In the genomic region with DNA sequence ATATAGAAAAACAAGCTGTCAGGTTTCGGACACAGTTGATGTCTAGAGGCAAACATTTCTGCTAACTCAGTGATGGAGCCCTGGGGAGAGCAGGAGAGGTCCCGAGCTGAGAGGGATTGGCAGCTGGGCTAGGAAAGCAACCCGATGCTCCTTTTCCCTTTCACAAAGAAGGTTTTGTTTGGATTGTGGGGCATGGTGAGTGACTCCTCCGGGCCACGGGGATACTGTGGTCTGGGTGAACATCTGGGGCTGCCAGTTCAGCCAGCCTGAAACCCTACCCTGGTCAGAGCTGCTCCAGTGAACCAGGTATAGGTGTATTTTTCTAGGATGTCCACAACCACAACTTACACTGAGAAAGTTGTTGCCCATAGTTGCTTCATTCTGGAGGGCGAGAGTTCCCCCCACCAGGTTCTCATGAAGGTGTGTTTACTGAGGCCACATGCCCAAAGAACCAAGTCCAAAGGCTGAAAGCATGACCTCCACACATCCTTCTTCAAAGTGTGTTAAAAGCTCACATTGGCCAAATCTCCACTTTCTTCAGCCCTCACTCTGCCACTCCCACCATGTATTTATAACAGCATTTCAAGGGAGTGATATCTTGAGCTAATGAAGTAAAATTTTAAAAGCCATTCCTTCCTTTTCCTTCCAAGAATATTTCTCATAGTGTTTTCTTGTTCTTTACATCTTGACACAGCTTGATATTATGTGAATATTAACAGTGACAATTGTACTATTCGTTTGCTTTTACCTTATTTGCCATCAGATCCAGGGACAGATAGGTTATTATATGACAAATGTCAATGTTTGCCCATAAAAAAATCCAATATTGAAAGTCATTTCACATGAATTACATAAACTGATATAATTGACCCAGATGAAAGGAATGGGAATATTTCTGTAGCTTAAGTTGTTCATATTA, we compare ENCODE assay signal across 19 mouse cellular contexts.
A peak's percentile ranks its signal among the peaks of the same experiment; 100 is the strongest.
DNase-seq lines count a peak whose midpoint lies in the region; ATAC-seq lines count a peak whose summit lies in the region.
"Had no signal": no experiment of that assay in that cellular context is flagged by ENCODE, and none has a peak within 500 bp of the region (broad histone marks: within the 10 kb centered on the region; RNA-seq: fewer than 3 reads in every experiment).

No protein-coding gene starts in this region.

- peaks cover 7% of the 10 kb centered on the region; the same call in 1 of the 2 replicates for H3K4me1 ChIP-seq in kidney, embryonic 15.5 days
- H3K4me1 ChIP-seq in embryonic facial prominence, embryonic 11.5 days (ENCODE audit: control insufficient read depth, insufficient read depth, low read length), result no peaks in the 10 kb centered on the region
- no peaks in the 10 kb centered on the region for H3K4me1 ChIP-seq in forebrain, embryonic 12.5 days
- H3K4me1 ChIP-seq: forebrain, embryonic 15.5 days; hindbrain, embryonic 13.5 days; neural tube, embryonic 15.5 days had no signal

- peak; percentile 77 for ATAC-seq in kidney, embryonic 15.5 days (replicated peaks; ENCODE audit: low FRiP score)
- no peak for ATAC-seq in embryonic facial prominence, embryonic 11.5 days (replicated peaks; ENCODE audit: insufficient number of reproducible peaks, low FRiP score, low TSS enrichment, low read depth)
- no peak for ATAC-seq in forebrain, embryonic 12.5 days (ENCODE audit: low FRiP score)
- ATAC-seq: forebrain, embryonic 15.5 days had no signal

- 31% methylated on average over 7 of the region's 7 CpGs for WGBS in kidney, embryonic 15.5 days
- WGBS in embryonic facial prominence, embryonic 11.5 days, result 27% methylated on average over 7 of the region's 7 CpGs
- 36% methylated on average over 7 of the region's 7 CpGs for WGBS in forebrain, embryonic 12.5 days

- no peak overlapping the region for H3K9ac ChIP-seq in kidney, embryonic 15.5 days
- no peak overlapping the region for H3K9ac ChIP-seq in embryonic facial prominence, embryonic 11.5 days (replicated peaks; ENCODE audit: low read length)
- no peak overlapping the region for H3K9ac ChIP-seq in forebrain, embryonic 12.5 days
- H3K9ac ChIP-seq: forebrain, embryonic 15.5 days; hindbrain, embryonic 13.5 days; neural tube, embryonic 15.5 days had no signal

- no peaks in the 10 kb centered on the region for H3K36me3 ChIP-seq in kidney, embryonic 15.5 days
- H3K36me3 ChIP-seq in embryonic facial prominence, embryonic 11.5 days (replicated peaks; ENCODE audit: control insufficient read depth, insufficient read depth, low read depth, low read length), result no peaks in the 10 kb centered on the region
- H3K36me3 ChIP-seq in forebrain, embryonic 12.5 days (replicated peaks), result no peaks in the 10 kb centered on the region
- H3K36me3 ChIP-seq: forebrain, embryonic 15.5 days; hindbrain, embryonic 13.5 days; neural tube, embryonic 15.5 days had no signal

- no peaks in the 10 kb centered on the region for H3K27me3 ChIP-seq in kidney, embryonic 15.5 days
- no peaks in the 10 kb centered on the region for H3K27me3 ChIP-seq in embryonic facial prominence, embryonic 11.5 days (ENCODE audit: control insufficient read depth, insufficient read depth, low read length)
- no peaks in the 10 kb centered on the region for H3K27me3 ChIP-seq in forebrain, embryonic 12.5 days
- H3K27me3 ChIP-seq: forebrain, embryonic 15.5 days; hindbrain, embryonic 13.5 days had no signal

- DNase-seq in kidney, adult 11 months, result no peak
- DNase-seq in embryo, embryonic 10 days (ENCODE audit: low spot score), result peak; percentile 55
- peak; percentile 59 for DNase-seq in embryonic facial prominence, embryonic 11.5 days (ENCODE audit: low spot score)
- peak; percentile 44 for DNase-seq in mesoderm, embryonic 11.5 days (ENCODE audit: low read depth, low spot score)
- no peak for DNase-seq in urinary bladder, postnatal 36 days (ENCODE audit: low spot score in 2 of 2)
- DNase-seq: adrenal gland, postnatal 14 days; cerebellum, adult 18-20 months; cerebellum, postnatal 36 days; heart, adult 2 months; kidney, adult 18-20 months; lung, adult 18-20 months; right cerebral cortex, postnatal 25 days; thymus, postnatal 4 days had no signal

- H3K4me2 ChIP-seq in kidney, embryonic 15.5 days, result no peak overlapping the region
- no peak overlapping the region for H3K4me2 ChIP-seq in embryonic facial prominence, embryonic 11.5 days (ENCODE audit: low read depth, low read length)
- no peak overlapping the region for H3K4me2 ChIP-seq in forebrain, embryonic 12.5 days
- H3K4me2 ChIP-seq: forebrain, embryonic 15.5 days; hindbrain, embryonic 13.5 days; midbrain, embryonic 11.5 days; neural tube, embryonic 15.5 days had no signal

- H3K27ac ChIP-seq in kidney, embryonic 15.5 days, result no peak overlapping the region
- no peak overlapping the region for H3K27ac ChIP-seq in embryonic facial prominence, embryonic 11.5 days (replicated peaks; ENCODE audit: low read depth, low read length)
- H3K27ac ChIP-seq in forebrain, embryonic 12.5 days, result no peak overlapping the region
- H3K27ac ChIP-seq: forebrain, embryonic 15.5 days; heart, adult 2 months; hindbrain, embryonic 13.5 days; neural tube, embryonic 15.5 days had no signal

- no peak overlapping the region for H3K4me3 ChIP-seq in kidney, embryonic 15.5 days (replicated peaks)
- H3K4me3 ChIP-seq in embryonic facial prominence, embryonic 11.5 days (ENCODE audit: low read depth, low read length), result no peak overlapping the region
- H3K4me3 ChIP-seq in forebrain, embryonic 12.5 days (replicated peaks), result no peak overlapping the region
- H3K4me3 ChIP-seq: forebrain, embryonic 15.5 days; heart, adult 2 months; hindbrain, embryonic 13.5 days; neural tube, embryonic 15.5 days had no signal

- no peaks in the 10 kb centered on the region for H3K9me3 ChIP-seq in kidney, embryonic 15.5 days (replicated peaks)
- H3K9me3 ChIP-seq in embryonic facial prominence, embryonic 11.5 days (replicated peaks; ENCODE audit: control insufficient read depth, low read length), result no peaks in the 10 kb centered on the region
- no peaks in the 10 kb centered on the region for H3K9me3 ChIP-seq in forebrain, embryonic 12.5 days
- H3K9me3 ChIP-seq: forebrain, embryonic 15.5 days; hindbrain, embryonic 13.5 days; neural tube, embryonic 15.5 days had no signal

Comparison
In these comparisons a context has a peak if more than half of its experiments do, and no peak if none do; other contexts are left out.
1. DNase-seq: peak in embryo, embryonic 10 days (single experiment), embryonic facial prominence, embryonic 11.5 days (single experiment) and mesoderm, embryonic 11.5 days (single experiment); none in kidney, adult 11 months (single experiment) and urinary bladder, postnatal 36 days (0 of 2).